Mouse (Mus musculus): ENCODE measurements around the gene Nek6.

- 0 out of 2 replicates have a peak, but pooled peaks have one; percentile 12 for TF ChIP-seq CTCF (IDR thresholded peaks at IDR 0.05; ENCODE audit: extremely low read depth, insufficient read depth, low read length)
- TF ChIP-seq POLR2A (IDR thresholded peaks at IDR 0.05; ENCODE audit: extremely low read depth, insufficient read depth, low read length): no peak
These were observed 1.3 kb upstream of the Nek6 start for GRCm38 (mm10) chr2:38510120-38510519.

All from cortical plate, adult 2 months (tissue).